Mouse (Mus musculus) MEL (cell line): Measurements from ENCODE around the gene Nkiras2. TPM values are rescaled to one million over a fixed set of nuclear protein-coding genes. Genes with fewer than 3 reads are reported as not detected.
A peak's percentile ranks its signal among the peaks of the same experiment; 100 is the strongest.

Experiments used
- DNase-seq: peaks from one replicate; pipeline ENCODE4 v3.0.0; 2011; ENCODE audit warnings: low read depth, low spot score
- H3K27ac ChIP-seq: 2 replicates; pipeline ENCODE4 v1.5.1; 2012; ENCODE audit warnings: low read depth, mild to moderate bottlenecking, control low read depth, low read length, moderate library complexity; ENCODE audit not compliant: control insufficient read depth
- H3K27me3 ChIP-seq, 2 experiments: fragments of 150-350 bp in 1 of 2; sonication (generic) in 1 of 2; 2 replicates each; pipeline ENCODE4 v1.6.1; 2012; ENCODE audit warnings: low read length in 2 of 2, mild to moderate bottlenecking in 2 of 2, improper control_type of control experiment in 1 of 2, moderate library complexity in 1 of 2; ENCODE audit not compliant: insufficient read depth in 2 of 2, control insufficient read depth in 1 of 2
- H3K36me3 ChIP-seq, 2 experiments: 2 replicates each; pipeline ENCODE4 v1.6.1; 2012 to 2014; ENCODE audit warnings: low read length in 2 of 2, improper control_type of control experiment in 1 of 2, inconsistent platforms in 1 of 2, mild to moderate bottlenecking in 1 of 2; ENCODE audit not compliant: insufficient read depth in 2 of 2, control insufficient read depth in 1 of 2
- H3K4me1 ChIP-seq, 2 experiments: fragments of 150-350 bp in 1 of 2; sonication (generic) in 1 of 2; 2 replicates each; pipeline ENCODE4 v1.6.1; 2012; ENCODE audit warnings: low read length in 2 of 2, improper control_type of control experiment in 1 of 2, mild to moderate bottlenecking in 1 of 2; ENCODE audit not compliant: insufficient read depth in 2 of 2, control insufficient read depth in 1 of 2
- H3K4me3 ChIP-seq, 2 experiments: fragments of 150-350 bp in 1 of 2; sonication (generic) in 1 of 2; 2 replicates each; pipeline ENCODE4 v1.5.1; 2012; ENCODE audit warnings: low read depth in 2 of 2, low read length in 2 of 2, mild to moderate bottlenecking in 2 of 2, moderate library complexity in 2 of 2, control low read depth in 1 of 2, improper control_type of control experiment in 1 of 2; ENCODE audit not compliant: control insufficient read depth in 1 of 2, insufficient read depth in 1 of 2
- H3K79me2 ChIP-seq: 2 replicates; pipeline ENCODE4 v1.6.1; 2012; ENCODE audit warnings: mild to moderate bottlenecking, low read length, moderate library complexity; ENCODE audit not compliant: control insufficient read depth, poor library complexity, insufficient read depth
- H3K9ac ChIP-seq: 2 replicates; pipeline ENCODE4 v1.6.1; 2012; ENCODE audit warnings: low read depth, mild to moderate bottlenecking, control low read depth, low read length, moderate library complexity; ENCODE audit not compliant: control insufficient read depth, poor library complexity, severe bottlenecking
- H3K9me3 ChIP-seq: fragments of 150-350 bp; sonication (generic); replicated peaks from 2 replicates; pipeline ENCODE4 v1.6.1; 2012; ENCODE audit warnings: mild to moderate bottlenecking, low read length, improper control_type of control experiment, moderate library complexity; ENCODE audit not compliant: insufficient read depth
- BHLHE40 ChIP-seq: IDR thresholded peaks from 2 replicates; pipeline ENCODE4 v1.6.1; 2012; ENCODE audit warnings: low read depth, mild to moderate bottlenecking, inconsistent platforms, low read length, improper control_type of control experiment, borderline replicate concordance
- CHD1 ChIP-seq: IDR thresholded peaks from 2 replicates; pipeline ENCODE4 v1.6.1; 2012; ENCODE audit warnings: low read depth, mild to moderate bottlenecking, inconsistent platforms, low read length, improper control_type of control experiment
- CTCF ChIP-seq, 3 experiments: IDR thresholded peaks in 2 of 3; conservative IDR thresholded peaks in 1 of 3; 2 replicates each; pipeline ENCODE4 v1.5.1; 2011 to 2012; ENCODE audit warnings: low read length in 3 of 3, low read depth in 2 of 3, mild to moderate bottlenecking in 2 of 3, improper control_type of control experiment in 1 of 3, inconsistent platforms in 1 of 3, mixed read lengths in 1 of 3, moderate library complexity in 1 of 3; ENCODE audit not compliant: control insufficient read depth in 1 of 3, insufficient read depth in 1 of 3, poor library complexity in 1 of 3, severe bottlenecking in 1 of 3
- E2F4 ChIP-seq: IDR thresholded peaks from 2 replicates; pipeline ENCODE4 v1.6.1; 2011; ENCODE audit warnings: low read depth, low read length, improper control_type of control experiment, borderline replicate concordance
- GABPA ChIP-seq: IDR thresholded peaks from 2 replicates; pipeline ENCODE4 v1.6.1; 2012; ENCODE audit warnings: low read depth, mild to moderate bottlenecking, inconsistent platforms, low read length, improper control_type of control experiment, moderate library complexity
- JUND ChIP-seq: IDR thresholded peaks from 2 replicates; pipeline ENCODE4 v1.6.1; 2011; ENCODE audit warnings: low read depth, mild to moderate bottlenecking, improper control_type of control experiment, low read length
- MAX ChIP-seq: IDR thresholded peaks from 2 replicates; pipeline ENCODE4 v1.6.1; 2011; ENCODE audit warnings: low read length, improper control_type of control experiment
- MXI1 ChIP-seq: IDR thresholded peaks from 2 replicates; pipeline ENCODE4 v1.6.1; 2011; ENCODE audit warnings: mild to moderate bottlenecking, low read depth, low read length, improper control_type of control experiment
- MYB ChIP-seq: IDR thresholded peaks from 2 replicates; pipeline ENCODE4 v1.6.1; 2011; ENCODE audit warnings: mild to moderate bottlenecking, low read depth, low read length, improper control_type of control experiment
- NRF1 ChIP-seq: IDR thresholded peaks from 2 replicates; pipeline ENCODE4 v1.6.1; 2014; ENCODE audit warnings: low read depth, mild to moderate bottlenecking, inconsistent platforms, low read length, improper control_type of control experiment, moderate library complexity; ENCODE audit not compliant: poor library complexity, insufficient read depth, severe bottlenecking
- RAD21 ChIP-seq: IDR thresholded peaks from 2 replicates; pipeline ENCODE4 v1.6.1; 2011; ENCODE audit warnings: mild to moderate bottlenecking, low read depth, low read length, improper control_type of control experiment
- SIN3A ChIP-seq: IDR thresholded peaks from 2 replicates; pipeline ENCODE4 v1.6.1; 2012; ENCODE audit warnings: low read length, improper control_type of control experiment, inconsistent platforms
- SMC3 ChIP-seq: IDR thresholded peaks from 2 replicates; pipeline ENCODE4 v1.6.1; 2011; ENCODE audit warnings: low read depth, low read length, improper control_type of control experiment
- TAL1 ChIP-seq: IDR thresholded peaks from 2 replicates; pipeline ENCODE4 v1.6.1; 2012; ENCODE audit warnings: mild to moderate bottlenecking, inconsistent platforms, low read length, moderate library complexity, mixed read lengths
- UBTF ChIP-seq: IDR thresholded peaks from 2 replicates; pipeline ENCODE4 v1.6.1; 2012; ENCODE audit warnings: low read depth, mild to moderate bottlenecking, inconsistent platforms, low read length, improper control_type of control experiment, moderate library complexity, borderline replicate concordance; ENCODE audit not compliant: insufficient read depth
- USF1 ChIP-seq: IDR thresholded peaks from 2 replicates; pipeline ENCODE4 v1.6.1; 2014; ENCODE audit warnings: low read depth, mild to moderate bottlenecking, inconsistent platforms, low read length, improper control_type of control experiment, moderate library complexity
- USF2 ChIP-seq, 2 experiments: IDR thresholded peaks; 2 replicates each; pipeline ENCODE4 v1.6.1; 2011 to 2012; ENCODE audit warnings: improper control_type of control experiment in 2 of 2, low read length in 2 of 2, borderline replicate concordance in 1 of 2, inconsistent platforms in 1 of 2, low read depth in 1 of 2, mild to moderate bottlenecking in 1 of 2; ENCODE audit not compliant: insufficient read depth in 1 of 2
- ZC3H11A ChIP-seq: IDR thresholded peaks from 2 replicates; pipeline ENCODE4 v1.6.1; 2012; ENCODE audit warnings: low read depth, mild to moderate bottlenecking, inconsistent platforms, low read length, improper control_type of control experiment
- ZMIZ1 ChIP-seq: IDR thresholded peaks from 2 replicates; pipeline ENCODE4 v1.6.1; 2012; ENCODE audit warnings: low read depth, mild to moderate bottlenecking, inconsistent platforms, low read length, improper control_type of control experiment, moderate library complexity
- ZNF384 ChIP-seq: IDR thresholded peaks from 2 replicates; pipeline ENCODE4 v1.6.1; 2012; ENCODE audit warnings: low read depth, mild to moderate bottlenecking, inconsistent platforms, low read length, improper control_type of control experiment
- polyA plus RNA-seq, 2 experiments: library from polyadenylated mRNA; stranded (reverse) in 1 of 2; unstranded in 1 of 2; fragments of >175 nt in 1 of 2; fragments of >200 nt in 1 of 2; gene quantifications; 2 replicates each; pipeline versions ENCODE4 v1.2.1 to v1.2.4; 2012; ENCODE audit warnings: low replicate concordance in 2 of 2, low read depth in 1 of 2; ENCODE audit not compliant: insufficient read length in 2 of 2, insufficient read depth in 1 of 2, missing spikeins in 1 of 2
- total RNA-seq: library from RNA; depleted of rRNA; stranded (reverse); fragments of 300-350 nt; gene quantifications from 2 replicates; pipeline ENCODE4 v1.2.3, GENCODE M21; 2012

Nkiras2 gene
- total and polyA plus RNA-seq, 3 experiments: 37.1 to 49.9 TPM; not detected in 1

DNA sequence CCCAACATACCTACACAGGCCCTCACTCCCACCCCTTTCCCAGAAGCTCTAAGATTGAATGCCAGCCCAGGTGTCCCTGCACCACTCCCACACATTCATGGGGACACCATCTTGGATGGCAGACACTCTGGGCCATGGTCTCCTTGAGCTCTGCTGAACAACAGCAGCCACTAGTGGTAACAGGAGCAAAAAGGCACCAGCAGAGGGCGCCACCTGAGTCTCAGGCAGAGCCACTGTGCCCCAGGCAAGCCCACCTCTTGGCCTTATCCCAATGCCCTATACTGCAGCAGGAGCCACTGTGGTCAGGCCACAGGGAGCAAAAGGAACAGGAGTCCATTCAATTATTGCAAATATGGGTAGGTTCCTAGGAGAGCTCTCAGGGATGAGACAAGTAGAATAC lies 27.2 kb downstream of the Nkiras2 start:
- H3K9ac ChIP-seq: no peak overlapping the region

GRCm38 (mm10) chr11:100648405-100648804 lies 29.4 kb downstream of the Nkiras2 start:
- H3K27me3 ChIP-seq: peaks cover 2 to 12% of the 10 kb centered on the region in 2 experiments
- no peak for DNase-seq
- H3K9ac ChIP-seq: no peak overlapping the region
- no peak overlapping the region for H3K4me3 ChIP-seq
- no peak for TF ChIP-seq E2F4
- no peak for TF ChIP-seq ZMIZ1
- TF ChIP-seq CHD1: no peak
- TF ChIP-seq RAD21: no peak
- no peak for TF ChIP-seq MXI1
- no peak for TF ChIP-seq NRF1
- TF ChIP-seq MYB: no peak
- no peak for TF ChIP-seq USF1
- no peak for TF ChIP-seq UBTF
- TF ChIP-seq BHLHE40: no peak
- no peak for TF ChIP-seq ZNF384
- no peaks in the 10 kb centered on the region for H3K79me2 ChIP-seq
- no peaks in the 10 kb centered on the region for H3K4me1 ChIP-seq
- no peaks in the 10 kb centered on the region for H3K9me3 ChIP-seq
- no peaks in the 10 kb centered on the region for H3K36me3 ChIP-seq
- no peak overlapping the region for H3K27ac ChIP-seq

More for the DNA sequence above, 27.2 kb downstream of the Nkiras2 start:
- no peaks in the 10 kb centered on the region for H3K79me2 ChIP-seq
- no peaks in the 10 kb centered on the region for H3K36me3 ChIP-seq
- H3K4me1 ChIP-seq: no peaks in the 10 kb centered on the region
- peak; percentile 86 for DNase-seq
- no peaks in the 10 kb centered on the region for H3K9me3 ChIP-seq
- no peak overlapping the region for H3K27ac ChIP-seq
- H3K4me3 ChIP-seq: no peak overlapping the region
- peak; percentile 43; the same call in 1 of the 2 replicates for TF ChIP-seq ZC3H11A
- no peak for TF ChIP-seq JUND
- no peak for TF ChIP-seq SIN3A
- no peak for TF ChIP-seq TAL1
- TF ChIP-seq GABPA: no peak
- peak; percentile 56 for TF ChIP-seq RAD21
- no peak for TF ChIP-seq USF2 (IDR thresholded peaks at IDR 0.05; ENCODE audit: borderline replicate concordance in 1 of 2, insufficient read depth in 1 of 2, low read depth in 1 of 2, low read length in 2 of 2)
- peak; percentile 85 for TF ChIP-seq SMC3
- no peak for TF ChIP-seq MAX
- peak in 2 of 3 experiments; percentile 84 to 97 for TF ChIP-seq CTCF (IDR thresholded peaks at IDR 0.05 in 2 of 3, conservative IDR thresholded peaks at IDR 0.05 in 1 of 3; ENCODE audit: control insufficient read depth in 1 of 3, insufficient read depth in 1 of 3, low read depth in 2 of 3, low read length in 3 of 3, poor library complexity in 1 of 3, severe bottlenecking in 1 of 3)
- H3K27me3 ChIP-seq: peaks cover 4 to 12% of the 10 kb centered on the region in 2 experiments
